Mouse (Mus musculus) hindbrain, embryonic 13.5 days (tissue): ENCODE results near the gene Taar3. TPM values are rescaled to one million over a fixed set of nuclear protein-coding genes. Genes with fewer than 3 reads are reported as not detected.
A peak's percentile ranks its signal among the peaks of the same experiment; 100 is the strongest.

Experiments
- ATAC-seq: fragments of 200-750 bp; cut with Nextera tagmentation; 2 replicates; pipeline ENCODE4 v1.8.0; 2017; ENCODE audit warnings: moderate TSS enrichment; ENCODE audit not compliant: low FRiP score
- H3K27ac ChIP-seq: fragments of 300-500 bp; sonication (generic); 2 replicates; pipeline ENCODE4 v1.5.1; 2015; ENCODE audit warnings: inconsistent platforms, mild to moderate bottlenecking, moderate library complexity
- H3K27me3 ChIP-seq: fragments of 300-500 bp; sonication (generic); 2 replicates; pipeline ENCODE4 v1.6.1; 2015; ENCODE audit warnings: mild to moderate bottlenecking, inconsistent platforms
- H3K36me3 ChIP-seq: fragments of 300-500 bp; sonication (generic); 2 replicates; pipeline ENCODE4 v1.6.1; 2015; ENCODE audit warnings: mild to moderate bottlenecking, inconsistent platforms
- H3K4me1 ChIP-seq: fragments of 300-500 bp; sonication (generic); replicated peaks from 2 replicates; pipeline ENCODE4 v1.6.1; 2015; ENCODE audit warnings: inconsistent platforms
- H3K4me2 ChIP-seq: fragments of 300-500 bp; sonication (generic); 2 replicates; pipeline ENCODE4 v1.6.1; 2015; ENCODE audit warnings: inconsistent platforms, mild to moderate bottlenecking, moderate library complexity
- H3K4me3 ChIP-seq: fragments of 300-500 bp; sonication (generic); 2 replicates; pipeline ENCODE4 v1.5.1; 2015; ENCODE audit warnings: mild to moderate bottlenecking, inconsistent platforms
- H3K9ac ChIP-seq: fragments of 300-500 bp; sonication (generic); 2 replicates; pipeline ENCODE4 v1.6.1; 2015; ENCODE audit warnings: mild to moderate bottlenecking, inconsistent platforms
- H3K9me3 ChIP-seq: fragments of 300-500 bp; sonication (generic); 2 replicates; pipeline ENCODE4 v1.6.1; 2016; ENCODE audit warnings: inconsistent platforms
- WGBS: fragments of 180-500 bp; shearing (Covaris S2); methylation state at CpG from one replicate; pipeline ENCODE4 v1.1.7; 2015; 5-methylcytosine and 5-hydroxymethylcytosine counted together
- polyA plus RNA-seq: library from polyadenylated mRNA; unstranded; fragments of >200 nt; fragmentation: Nextera tagmentation; extraction: Ambion mirVana; gene quantifications from 2 replicates; pipeline ENCODE4 v1.2.1, GENCODE M21; 2015

Taar3 gene
- polyA plus RNA-seq, 1 experiment from 2014 or later = not detected

GRCm38 (mm10) chr10:23963444-23963843, 14.1 kb downstream of the Taar3 start:
- no peaks in the 10 kb centered on the region for H3K9me3 ChIP-seq
- no peak overlapping the region for H3K4me3 ChIP-seq
- H3K27me3 ChIP-seq = no peaks in the 10 kb centered on the region
- no peak overlapping the region for H3K27ac ChIP-seq
- no peak for ATAC-seq
- WGBS = 66% methylated on average over 3 of the region's 3 CpGs
- no peak overlapping the region for H3K4me2 ChIP-seq
- no peak overlapping the region for H3K9ac ChIP-seq
- no peaks in the 10 kb centered on the region for H3K4me1 ChIP-seq
- no peaks in the 10 kb centered on the region for H3K36me3 ChIP-seq

- Histone ChIP-seq H3K36me3 (no peaks in the 10 kb centered on the region), H3K4me3 (no peak overlapping the region), H3K9ac (no peak overlapping the region), H3K9me3 (no peaks in the 10 kb centered on the region), H3K4me1 (no peaks in the 10 kb centered on the region), H3K27me3 (no peaks in the 10 kb centered on the region), H3K4me2 (no peak overlapping the region), H3K27ac (no peak overlapping the region)
- 90% methylated on average over 6 of the region's 6 CpGs for WGBS
- ATAC-seq = no peak
Observed at GRCm38 (mm10) chr10:23964921-23965610, 15.7 kb downstream of the Taar3 start.

DNA sequence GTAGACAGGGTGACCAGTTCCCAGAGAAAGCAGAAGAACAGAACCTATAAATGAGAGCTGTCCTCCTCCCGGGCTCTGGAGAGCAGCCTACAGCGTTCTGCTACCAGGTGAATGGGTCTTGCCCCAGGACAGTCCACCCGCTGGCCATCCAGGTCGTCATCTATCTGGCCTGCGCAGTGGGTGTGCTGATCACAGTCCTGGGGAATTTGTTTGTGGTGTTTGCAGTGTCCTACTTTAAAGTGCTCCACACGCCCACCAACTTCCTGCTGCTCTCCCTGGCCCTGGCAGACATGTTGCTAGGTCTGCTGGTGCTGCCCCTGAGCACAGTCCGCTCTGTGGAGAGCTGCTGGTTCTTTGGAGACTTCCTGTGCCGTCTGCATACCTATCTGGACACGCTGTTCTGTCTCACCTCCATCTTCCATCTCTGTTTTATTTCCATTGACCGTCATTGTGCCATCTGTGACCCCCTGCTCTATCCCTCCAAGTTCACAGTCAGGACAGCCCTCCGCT, 21.4 kb downstream of the Taar3 start, which contains the start of gene Taar5:
Taar5 (plus strand) TSS at position 51 of the 510 bp plus-strand sequence.
- WGBS = 92% methylated on average over 11 of the region's 11 CpGs
- ATAC-seq = no peak
- no peaks in the 10 kb centered on the region for H3K9me3 ChIP-seq

DNA sequence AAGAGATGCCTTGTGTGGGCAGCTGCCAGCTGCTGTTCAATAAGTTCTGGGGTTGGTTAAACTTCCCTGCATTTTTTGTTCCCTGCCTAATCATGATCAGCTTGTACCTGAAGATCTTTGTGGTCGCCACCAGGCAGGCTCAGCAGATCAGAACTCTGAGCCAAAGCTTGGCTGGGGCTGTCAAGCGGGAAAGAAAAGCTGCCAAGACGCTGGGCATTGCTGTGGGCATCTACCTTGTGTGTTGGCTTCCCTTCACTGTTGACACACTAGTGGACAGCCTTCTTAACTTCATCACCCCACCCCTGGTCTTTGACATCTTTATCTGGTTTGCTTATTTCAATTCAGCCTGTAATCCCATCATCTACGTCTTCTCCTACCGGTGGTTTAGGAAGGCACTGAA, 21.9 kb downstream of the Taar3 start:
- no peaks in the 10 kb centered on the region for H3K9me3 ChIP-seq
- ATAC-seq = no peak
- H3K27me3 ChIP-seq = no peaks in the 10 kb centered on the region
- H3K9ac ChIP-seq = no peak overlapping the region
- WGBS = 91% methylated on average over 5 of the region's 5 CpGs
- H3K4me2 ChIP-seq = no peak overlapping the region
- no peaks in the 10 kb centered on the region for H3K36me3 ChIP-seq
- no peak overlapping the region for H3K4me3 ChIP-seq
- no peak overlapping the region for H3K27ac ChIP-seq
- H3K4me1 ChIP-seq = no peaks in the 10 kb centered on the region

More for the DNA sequence above, 21.4 kb downstream of the Taar3 start, which contains the start of gene Taar5:
- Histone ChIP-seq H3K9ac (no peak within 1 kb of the TSS), H3K36me3 (no peaks in the 10 kb centered on the region), H3K4me1 (no peaks in the 10 kb centered on the region), H3K4me2 (no peak within 1 kb of the TSS), H3K27ac (no peak within 1 kb of the TSS), H3K4me3 (no peak within 1 kb of the TSS), H3K27me3 (no peaks in the 10 kb centered on the region)

DNA sequence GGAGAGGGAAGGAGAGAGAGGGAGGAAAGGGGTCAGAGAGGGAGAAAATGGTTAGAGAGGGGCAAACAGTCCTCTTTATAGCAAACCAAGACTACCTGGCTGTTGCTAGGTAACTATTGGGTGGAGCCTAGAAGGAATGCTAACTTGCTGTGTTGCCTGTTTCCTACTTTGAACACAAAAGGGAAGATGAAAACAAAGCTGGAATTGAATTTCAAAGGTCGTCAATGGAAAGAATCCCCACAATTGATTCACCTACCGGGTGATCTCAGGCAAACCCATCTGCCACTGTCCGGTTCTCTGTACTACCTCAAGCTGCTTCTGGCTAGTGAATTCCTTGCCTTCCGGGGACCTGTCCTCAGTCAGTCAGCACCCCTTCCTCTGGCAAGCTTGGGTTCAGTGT, 28.6 kb downstream of the Taar3 start:
- no peak overlapping the region for H3K27ac ChIP-seq
- H3K9me3 ChIP-seq = no peaks in the 10 kb centered on the region
- no peak overlapping the region for H3K4me2 ChIP-seq
- no peak overlapping the region for H3K9ac ChIP-seq
- no peaks in the 10 kb centered on the region for H3K36me3 ChIP-seq
- no peak overlapping the region for H3K4me3 ChIP-seq
- H3K27me3 ChIP-seq = no peaks in the 10 kb centered on the region
- H3K4me1 ChIP-seq = no peaks in the 10 kb centered on the region
- no peak for ATAC-seq
- 31% methylated on average over 4 of the region's 4 CpGs for whole genome bisulfite sequencing

- Histone ChIP-seq H3K27ac (no peak overlapping the region), H3K9ac (no peak overlapping the region), H3K4me2 (no peak overlapping the region), H3K4me3 (no peak overlapping the region), H3K27me3 (no peaks in the 10 kb centered on the region), H3K36me3 (no peaks in the 10 kb centered on the region), H3K9me3 (no peaks in the 10 kb centered on the region), H3K4me1 (no peaks in the 10 kb centered on the region)
- 45% methylated on average over 16 of the region's 16 CpGs for WGBS
- peak; percentile 89 for ATAC-seq
Observed at GRCm38 (mm10) chr10:23978901-23979705, 29.7 kb downstream of the Taar3 start.

DNA sequence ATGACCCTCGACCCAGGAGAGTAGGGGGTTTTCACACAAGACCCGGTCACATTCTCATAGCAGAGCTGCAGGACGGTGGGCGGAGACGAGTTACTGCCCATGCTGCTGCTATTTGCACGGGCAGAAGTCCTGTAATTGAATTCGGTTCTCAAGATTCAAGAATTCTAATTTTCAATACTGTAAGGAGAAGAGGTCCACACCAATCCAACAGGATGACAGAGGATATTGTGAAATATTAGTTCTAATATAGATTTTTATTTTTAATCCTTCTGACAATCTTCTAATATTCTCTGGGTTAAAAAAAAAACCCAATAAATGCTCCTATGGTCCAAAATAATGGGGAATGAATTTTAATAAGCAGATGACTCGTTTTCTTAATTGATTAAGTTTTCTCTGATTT, 36.2 kb downstream of the Taar3 start, which contains the start of gene Taar6:
Taar6 (minus strand) TSS at position 101 of the 400 bp plus-strand sequence.
- Histone ChIP-seq H3K27ac (no peak within 1 kb of the TSS), H3K36me3 (no peaks in the 10 kb centered on the region), H3K4me1 (no peaks in the 10 kb centered on the region), H3K9me3 (no peaks in the 10 kb centered on the region), H3K4me3 (no peak within 1 kb of the TSS), H3K9ac (no peak within 1 kb of the TSS), H3K4me2 (no peak within 1 kb of the TSS), H3K27me3 (no peaks in the 10 kb centered on the region)
- WGBS = 76% methylated on average over 8 of the region's 8 CpGs
- ATAC-seq = no peak

DNA sequence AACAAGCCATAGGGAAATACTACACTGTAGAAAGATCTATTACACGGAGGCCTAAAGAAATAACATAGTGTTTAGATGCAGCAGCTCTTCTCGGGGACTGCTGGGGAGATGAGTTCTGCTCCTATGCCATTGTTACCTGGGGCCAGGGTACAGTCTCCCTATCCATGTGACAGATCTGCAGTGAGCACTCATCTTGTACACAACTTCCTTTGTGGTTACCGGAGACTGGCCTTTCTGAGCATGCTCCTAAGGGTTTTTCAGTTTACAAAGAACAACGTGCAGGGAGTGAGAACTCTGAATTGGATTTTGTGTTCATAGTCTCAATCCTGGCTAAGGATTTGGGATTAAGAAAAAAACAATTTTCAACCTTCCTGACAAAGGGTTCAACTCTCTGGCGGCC, 37.1 kb downstream of the Taar3 start:
- H3K36me3 ChIP-seq = no peaks in the 10 kb centered on the region
- 83% methylated on average over 5 of the region's 5 CpGs for WGBS
- no peak overlapping the region for H3K27ac ChIP-seq
- no peaks in the 10 kb centered on the region for H3K27me3 ChIP-seq
- H3K4me3 ChIP-seq = no peak overlapping the region
- H3K4me2 ChIP-seq = no peak overlapping the region
- H3K9me3 ChIP-seq = no peaks in the 10 kb centered on the region
- H3K4me1 ChIP-seq = no peaks in the 10 kb centered on the region
- no peak overlapping the region for H3K9ac ChIP-seq
- no peak for ATAC-seq

GRCm38 (mm10) chr10:23993381-23993780, 44.0 kb downstream of the Taar3 start, which contains the start of gene Taar7a:
TSS of gene Taar7a (minus strand) at chr10:23993481.
- no peaks in the 10 kb centered on the region for H3K27me3 ChIP-seq
- no peaks in the 10 kb centered on the region for H3K4me1 ChIP-seq
- no peak within 1 kb of the TSS for H3K9ac ChIP-seq
- WGBS = 91% methylated on average over 3 of the region's 3 CpGs
- H3K9me3 ChIP-seq = no peaks in the 10 kb centered on the region
- ATAC-seq = no peak
- no peaks in the 10 kb centered on the region for H3K36me3 ChIP-seq
- no peak within 1 kb of the TSS for H3K4me3 ChIP-seq
- no peak within 1 kb of the TSS for H3K4me2 ChIP-seq
- H3K27ac ChIP-seq = no peak within 1 kb of the TSS

DNA sequence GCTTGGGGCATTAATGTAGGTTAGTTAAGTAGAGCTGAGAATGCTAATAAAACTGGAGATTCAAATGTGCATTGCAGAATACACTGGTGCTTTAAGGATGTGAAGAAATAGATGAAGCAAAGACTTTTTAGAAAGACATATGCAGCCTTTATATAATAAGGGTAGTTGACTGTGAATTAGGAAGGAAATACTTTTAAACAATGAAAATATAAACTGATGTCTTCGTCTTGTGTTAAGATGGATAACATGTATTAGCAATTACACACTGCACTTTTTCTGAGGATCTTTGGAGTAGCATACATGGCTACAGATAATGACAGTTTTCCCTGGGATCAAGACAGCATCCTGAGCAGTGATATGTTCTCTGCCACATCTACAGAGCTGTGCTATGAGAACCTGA, 50.3 kb downstream of the Taar3 start, which contains the start of gene Taar7b:
Taar7b (plus strand) TSS at position 301 of the 400 bp plus-strand sequence.
- Histone ChIP-seq H3K4me3 (no peak within 1 kb of the TSS), H3K9ac (no peak within 1 kb of the TSS), H3K4me2 (no peak within 1 kb of the TSS), H3K27ac (no peak within 1 kb of the TSS), H3K36me3 (no peaks in the 10 kb centered on the region), H3K9me3 (no peaks in the 10 kb centered on the region), H3K4me1 (no peaks in the 10 kb centered on the region), H3K27me3 (no peaks in the 10 kb centered on the region)
- ATAC-seq = no peak
- WGBS = 93% methylated on average over 1 of the region's 1 CpGs
